Mouse (Mus musculus) CH12.LX (cell line): ENCODE data around the gene Pfdn6. TPM values are rescaled to one million over a fixed set of nuclear protein-coding genes. Genes with fewer than 3 reads are reported as not detected.

ENCODE experiments used
- DNase-seq: peaks from one replicate; pipeline ENCODE4 v3.0.0-alpha.2; 2013; ENCODE audit errors: extremely low read depth
- H3K27ac ChIP-seq: 2 replicates; pipeline ENCODE4 v1.5.1; 2012; ENCODE audit warnings: low read depth, mild to moderate bottlenecking, control low read depth, moderate library complexity; ENCODE audit not compliant: insufficient read depth
- H3K27me3 ChIP-seq: replicated peaks from 2 replicates; pipeline ENCODE3; 2012; ENCODE audit warnings: inconsistent platforms
- H3K36me3 ChIP-seq, 2 experiments: replicated peaks in 1 of 2; 2 replicates each; pipeline versions ENCODE3 to v1.6.1; 2012; ENCODE audit warnings: inconsistent platforms in 1 of 2, low read length in 1 of 2, mild to moderate bottlenecking in 1 of 2, mixed read lengths in 1 of 2, moderate library complexity in 1 of 2; ENCODE audit not compliant: control insufficient read depth in 1 of 2, insufficient read depth in 1 of 2
- H3K4me1 ChIP-seq, 2 experiments: 2 replicates each; pipeline ENCODE4 v1.6.1; 2012; ENCODE audit warnings: inconsistent platforms in 1 of 2, moderate library complexity in 1 of 2; ENCODE audit not compliant: insufficient read depth in 2 of 2, control insufficient read depth in 1 of 2
- H3K4me2 ChIP-seq: 2 replicates; pipeline ENCODE4 v1.6.1; 2012; ENCODE audit warnings: low read depth, mild to moderate bottlenecking, control low read depth; ENCODE audit not compliant: poor library complexity, insufficient read depth, severe bottlenecking
- H3K4me3 ChIP-seq, 3 experiments: fragments of 150-350 bp in 1 of 3; sonication (generic) in 1 of 3; replicated peaks in 1 of 3; 2 replicates each; pipeline versions ENCODE3 to v1.5.1; 2011 to 2012; ENCODE audit warnings: low read depth in 2 of 3, low read length in 2 of 3, mild to moderate bottlenecking in 2 of 3, moderate library complexity in 2 of 3, control low read depth in 1 of 3, improper control_type of control experiment in 1 of 3, inconsistent platforms in 1 of 3, mixed read lengths in 1 of 3; ENCODE audit not compliant: poor library complexity in 1 of 3
- H3K79me2 ChIP-seq: replicated peaks from 2 replicates; pipeline ENCODE4 v1.6.1; 2012; ENCODE audit warnings: mild to moderate bottlenecking, moderate library complexity; ENCODE audit not compliant: control insufficient read depth, poor library complexity, insufficient read depth, severe bottlenecking; ENCODE audit errors: extremely low read depth
- H3K9ac ChIP-seq: 2 replicates; pipeline ENCODE4 v1.6.1; 2012; ENCODE audit warnings: low read depth, mild to moderate bottlenecking, control low read depth, moderate library complexity; ENCODE audit not compliant: insufficient read depth
- H3K9me3 ChIP-seq: replicated peaks from 2 replicates; pipeline ENCODE3; 2012; ENCODE audit warnings: low read length, inconsistent platforms, mixed read lengths
- BHLHE40 ChIP-seq: IDR thresholded peaks from 2 replicates; pipeline ENCODE4 v1.6.1; 2011; ENCODE audit warnings: mild to moderate bottlenecking, low read depth, low read length, improper control_type of control experiment
- CHD1 ChIP-seq: IDR thresholded peaks from 2 replicates; pipeline ENCODE4 v1.6.1; 2012; ENCODE audit warnings: low read depth, low read length, improper control_type of control experiment, inconsistent platforms
- CHD2 ChIP-seq: IDR thresholded peaks from 2 replicates; pipeline ENCODE4 v1.6.1; 2011; ENCODE audit warnings: low read length, improper control_type of control experiment
- CTCF ChIP-seq, 2 experiments: IDR thresholded peaks in 1 of 2; conservative IDR thresholded peaks in 1 of 2; 2 replicates each; pipeline ENCODE4 v1.5.1; 2011 to 2012; ENCODE audit warnings: low read depth in 2 of 2, low read length in 2 of 2, improper control_type of control experiment in 1 of 2, inconsistent platforms in 1 of 2, mild to moderate bottlenecking in 1 of 2, moderate library complexity in 1 of 2
- E2F4 ChIP-seq: IDR thresholded peaks from 2 replicates; pipeline ENCODE4 v1.6.1; 2011; ENCODE audit warnings: low read depth, low read length, improper control_type of control experiment; ENCODE audit not compliant: insufficient replicate concordance
- EP300 ChIP-seq: IDR thresholded peaks from 2 replicates; pipeline ENCODE4 v1.6.1; 2011; ENCODE audit warnings: low read length, improper control_type of control experiment
- ETS1 ChIP-seq: conservative IDR thresholded peaks from 2 replicates; pipeline ENCODE4 v1.6.1; 2012; ENCODE audit warnings: low read depth, mild to moderate bottlenecking, inconsistent platforms, low read length, improper control_type of control experiment, moderate library complexity
- GABPA ChIP-seq: IDR thresholded peaks from 2 replicates; pipeline ENCODE4 v1.6.1; 2012; ENCODE audit warnings: low read depth, low read length, improper control_type of control experiment, inconsistent platforms; ENCODE audit not compliant: insufficient replicate concordance
- JUN ChIP-seq: IDR thresholded peaks from 2 replicates; pipeline ENCODE4 v1.6.1; 2011; ENCODE audit warnings: low read depth, mild to moderate bottlenecking, low read length, improper control_type of control experiment, moderate library complexity; ENCODE audit not compliant: insufficient read depth
- JUND ChIP-seq: conservative IDR thresholded peaks from 2 replicates; pipeline ENCODE4 v1.6.1; 2011; ENCODE audit warnings: low read depth, low read length, improper control_type of control experiment
- KAT2A ChIP-seq: IDR thresholded peaks from 2 replicates; pipeline ENCODE4 v1.6.1; 2012; ENCODE audit warnings: low read length, improper control_type of control experiment, inconsistent platforms; ENCODE audit not compliant: insufficient replicate concordance
- MAFK ChIP-seq: IDR thresholded peaks from 2 replicates; pipeline ENCODE4 v1.6.1; 2011; ENCODE audit warnings: low read length, improper control_type of control experiment; ENCODE audit not compliant: insufficient replicate concordance
- MAX ChIP-seq: IDR thresholded peaks from 2 replicates; pipeline ENCODE4 v1.6.1; 2011; ENCODE audit warnings: low read length, improper control_type of control experiment
- MAZ ChIP-seq: IDR thresholded peaks from 2 replicates; pipeline ENCODE4 v1.6.1; 2012; ENCODE audit warnings: low read depth, mild to moderate bottlenecking, inconsistent platforms, low read length, improper control_type of control experiment, moderate library complexity
- MXI1 ChIP-seq: IDR thresholded peaks from 2 replicates; pipeline ENCODE4 v1.6.1; 2011; ENCODE audit warnings: mild to moderate bottlenecking, low read depth, low read length, improper control_type of control experiment
- MYC ChIP-seq: IDR thresholded peaks from 2 replicates; pipeline ENCODE4 v1.6.1; 2011; ENCODE audit warnings: low read depth, mild to moderate bottlenecking, improper control_type of control experiment, low read length
- NRF1 ChIP-seq: IDR thresholded peaks from 2 replicates; pipeline ENCODE4 v1.6.1; 2014; ENCODE audit warnings: low read depth, mild to moderate bottlenecking, inconsistent platforms, low read length, improper control_type of control experiment, moderate library complexity
- POLR2A ChIP-seq: IDR thresholded peaks from 2 replicates; pipeline ENCODE4 v1.6.1; 2011; ENCODE audit warnings: low read depth, mild to moderate bottlenecking, improper control_type of control experiment, low read length
- POLR2AphosphoS2 ChIP-seq: IDR thresholded peaks from 2 replicates; pipeline ENCODE4 v1.6.1; 2011; ENCODE audit warnings: low read depth, low read length, improper control_type of control experiment
- RAD21 ChIP-seq: IDR thresholded peaks from 2 replicates; pipeline ENCODE4 v1.6.1; 2011; ENCODE audit warnings: low read depth, mild to moderate bottlenecking, low read length, improper control_type of control experiment, moderate library complexity
- RCOR1 ChIP-seq: conservative IDR thresholded peaks from 2 replicates; pipeline ENCODE4 v1.6.1; 2012; ENCODE audit warnings: low read depth, mild to moderate bottlenecking, inconsistent platforms, low read length, improper control_type of control experiment
- SIN3A ChIP-seq: IDR thresholded peaks from 2 replicates; pipeline ENCODE4 v1.6.1; 2012; ENCODE audit warnings: low read length, improper control_type of control experiment, inconsistent platforms
- SMC3 ChIP-seq: IDR thresholded peaks from 2 replicates; pipeline ENCODE4 v1.6.1; 2011; ENCODE audit warnings: low read depth, low read length, improper control_type of control experiment
- TCF12 ChIP-seq: IDR thresholded peaks from 2 replicates; pipeline ENCODE4 v1.6.1; 2014; ENCODE audit warnings: low read depth, mild to moderate bottlenecking, inconsistent platforms, low read length, improper control_type of control experiment
- UBTF ChIP-seq: IDR thresholded peaks from 2 replicates; pipeline ENCODE4 v1.6.1; 2012; ENCODE audit warnings: low read depth, mild to moderate bottlenecking, inconsistent platforms, low read length, improper control_type of control experiment, moderate library complexity
- USF1 ChIP-seq: IDR thresholded peaks from 2 replicates; pipeline ENCODE4 v1.6.1; 2014; ENCODE audit warnings: low read depth, mild to moderate bottlenecking, inconsistent platforms, low read length, improper control_type of control experiment
- USF2 ChIP-seq: conservative IDR thresholded peaks from 2 replicates; pipeline ENCODE4 v1.6.1; 2011; ENCODE audit warnings: low read depth, low read length, improper control_type of control experiment
- ZC3H11A ChIP-seq: IDR thresholded peaks from 2 replicates; pipeline ENCODE4 v1.6.1; 2012; ENCODE audit warnings: low read depth, mild to moderate bottlenecking, inconsistent platforms, low read length, improper control_type of control experiment
- ZMIZ1 ChIP-seq: IDR thresholded peaks from 2 replicates; pipeline ENCODE4 v1.6.1; 2012; ENCODE audit warnings: low read depth, mild to moderate bottlenecking, inconsistent platforms, low read length, improper control_type of control experiment
- ZNF384 ChIP-seq: IDR thresholded peaks from 2 replicates; pipeline ENCODE4 v1.6.1; 2012; ENCODE audit warnings: low read depth, low read length, improper control_type of control experiment, inconsistent platforms
- dilution Hi-C: fragments of 300-500 bp; cut with MboI; formaldehyde crosslinking; loops from 2 replicates; pipeline ENCODE4 v1.14.3; 2020; ENCODE audit warnings: low sequenced_read_pairs; ENCODE audit not compliant: extremely low pct_unique_long_range_greater_than_20kb, extremely low pct_ligation_motif_present
- in situ Hi-C: fragments of 300-500 bp; cut with MboI; formaldehyde crosslinking; loops from 3 replicates; pipeline ENCODE4 v1.14.3; 2019; ENCODE audit warnings: low sequenced_read_pairs, low pct_ligation_motif_present, low pct_unique_long_range_greater_than_20kb, mixed read lengths
- polyA plus RNA-seq: library from polyadenylated mRNA; unstranded; fragments of >175 nt; gene quantifications from 2 replicates; pipeline ENCODE4 v1.2.1, GENCODE M21; 2012; ENCODE audit warnings: low read depth; ENCODE audit not compliant: insufficient read length
- total RNA-seq, 2 experiments: library from RNA; depleted of rRNA; stranded (reverse); fragments of 300-350 nt in 1 of 2; fragments of >200 nt in 1 of 2; gene quantifications; 2 replicates each; pipeline ENCODE4 v1.2.3; 2012 to 2014

The Pfdn6 gene
- total and polyA plus RNA-seq, 3 experiments = 92.3 to 140 (median 109) TPM

DNA sequence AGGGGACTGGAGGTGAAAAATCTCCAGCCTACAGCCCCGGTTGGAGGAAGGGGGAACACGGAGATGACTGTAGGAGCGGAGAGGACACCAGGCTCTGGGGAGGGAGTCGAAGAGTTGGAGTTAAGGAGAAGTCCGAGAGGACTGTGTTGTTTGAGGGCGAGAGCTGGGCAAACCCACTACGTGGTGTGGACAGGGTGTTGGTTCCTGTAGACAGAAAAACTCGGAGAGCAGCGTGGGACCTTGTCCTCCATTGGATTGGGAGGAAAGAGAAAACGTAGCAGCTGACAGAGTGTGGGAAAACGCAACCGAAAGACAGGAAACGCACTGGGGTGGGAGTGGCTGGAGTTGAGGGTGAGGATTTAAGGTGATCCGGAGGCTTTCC lies 30.3 kb downstream of the Pfdn6 start:
- peaks cover under 1 to 30% of the 10 kb centered on the region in 2 experiments; a peak in 3 of 4 replicates for H3K4me1 ChIP-seq
- TF ChIP-seq SIN3A = peak; percentile 17; the same call in 1 of the 2 replicates
- TF ChIP-seq USF1 = no peak
- in situ Hi-C loops (no loop called here), dilution Hi-C loops (no loop called here)
- H3K79me2 ChIP-seq = peaks cover 12% of the 10 kb centered on the region; the same call in 1 of the 2 replicates
- H3K9ac ChIP-seq = peak overlapping the region; percentile 80
- H3K4me2 ChIP-seq = peak overlapping the region; percentile 83
- H3K27me3 ChIP-seq = no peaks in the 10 kb centered on the region
- H3K4me3 ChIP-seq = peak overlapping the region; percentile 72 to 90 (median 89)
- peak overlapping the region; percentile 87 for H3K27ac ChIP-seq
- H3K36me3 ChIP-seq = peaks cover 36 to 38% of the 10 kb centered on the region in 2 experiments
- DNase-seq = peak; percentile 48
- no peaks in the 10 kb centered on the region for H3K9me3 ChIP-seq

DNA sequence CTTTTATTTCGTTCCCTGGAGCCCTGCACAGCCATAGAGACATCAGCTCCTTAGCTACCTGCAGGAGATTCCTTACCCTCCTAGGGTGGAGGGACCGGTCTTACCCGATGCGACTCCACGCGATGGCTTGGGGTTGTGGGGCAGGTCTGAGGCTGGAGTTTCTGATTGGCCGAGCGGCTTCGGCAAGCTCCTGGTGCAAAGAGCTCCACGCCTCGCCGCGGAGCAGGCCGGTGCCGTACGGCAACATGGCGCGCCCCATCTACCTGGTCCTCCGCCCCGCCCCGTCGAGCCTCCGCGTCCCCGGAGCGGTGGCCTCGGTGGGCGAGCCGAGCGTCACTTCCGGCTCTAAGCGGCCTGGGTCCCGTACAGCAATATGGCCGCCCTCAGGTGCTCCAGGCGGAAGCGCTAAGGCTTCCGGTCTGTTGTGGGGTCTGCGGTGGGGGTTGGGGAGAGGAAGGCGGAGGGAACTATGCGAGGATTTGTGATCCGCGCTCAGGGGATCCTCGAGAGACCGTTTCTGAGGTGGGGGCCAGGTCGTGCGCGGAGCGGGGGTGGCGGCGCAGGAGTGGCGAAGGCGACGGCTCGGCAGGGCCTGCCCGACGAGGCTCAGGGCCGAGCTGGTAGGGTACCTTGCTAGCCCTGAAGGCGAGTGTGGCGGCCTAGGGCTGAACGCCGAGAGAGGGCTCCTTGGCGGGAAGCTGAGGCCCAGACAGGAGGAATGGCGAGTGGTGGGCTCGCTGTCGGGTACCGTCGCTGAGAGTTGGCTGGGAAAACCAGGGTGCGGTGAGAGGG lies 30.9 kb downstream of the Pfdn6 start, which contains the start of gene Daxx:
TSS of gene Daxx (plus strand) at position 338 of the 792 bp plus-strand sequence.
- Histone ChIP-seq H3K36me3 (peaks cover 30 to 32% of the 10 kb centered on the region in 2 experiments), H3K27me3 (no peaks in the 10 kb centered on the region), H3K79me2 (peaks cover 12% of the 10 kb centered on the region; the same call in 1 of the 2 replicates), H3K4me1 (peaks cover 0 to 25% of the 10 kb centered on the region in 2 experiments; a peak in 2 of 4 replicates), H3K9ac (peak within 1 kb of the TSS; percentile 80), H3K4me3 (peak within 1 kb of the TSS; percentile 72 to 90 (median 89)), H3K9me3 (no peaks in the 10 kb centered on the region), H3K27ac (peak within 1 kb of the TSS; percentile 87), H3K4me2 (peak within 1 kb of the TSS; percentile 83)
- in situ Hi-C loops (no loop called here), dilution Hi-C loops (no loop called here)
- peak; percentile 96 for DNase-seq
- TF ChIP-seq NRF1 = peak; percentile 84
- TF ChIP-seq JUN = no peak
- no peak for TF ChIP-seq EP300
- no peak for TF ChIP-seq USF2
- TF ChIP-seq UBTF = 0 out of 2 replicates have a peak, but pooled peaks have one; percentile 68
- TF ChIP-seq RAD21 = no peak
- peak; percentile 58 for TF ChIP-seq MXI1
- no peak for TF ChIP-seq USF1
- TF ChIP-seq KAT2A = peak; percentile 86; the same call in 1 of the 2 replicates
- TF ChIP-seq GABPA = peak; percentile 15; the same call in 1 of the 2 replicates
- TF ChIP-seq MAX = peak; percentile 76; the same call in 1 of the 2 replicates
- peak; percentile 88 for TF ChIP-seq POLR2A
- peak; percentile 65; the same call in 1 of the 2 replicates for TF ChIP-seq ZMIZ1
- 0 out of 2 replicates have a peak, but pooled peaks have one; percentile 3 for TF ChIP-seq BHLHE40
- no peak for TF ChIP-seq E2F4
- no peak for TF ChIP-seq MAFK
- no peak for TF ChIP-seq CHD1
- TF ChIP-seq CHD2 = peak; percentile 89
- peak; percentile 53; the same call in 1 of the 2 replicates for TF ChIP-seq TCF12
- no peak for TF ChIP-seq SMC3
- TF ChIP-seq JUND = no peak
- TF ChIP-seq ETS1 = no peak; the same call in 1 of the 2 replicates
- peak; percentile 70; the same call in 1 of the 2 replicates for TF ChIP-seq MAZ
- TF ChIP-seq SIN3A = peak; percentile 51
- no peak for TF ChIP-seq ZNF384
- TF ChIP-seq MYC = peak; percentile 57
- 0 out of 2 replicates have a peak, but pooled peaks have one; percentile 59 for TF ChIP-seq POLR2AphosphoS2
- TF ChIP-seq RCOR1 = peak; percentile 80
- no peak for TF ChIP-seq CTCF (conservative IDR thresholded peaks at IDR 0.05 in 1 of 2, IDR thresholded peaks at IDR 0.05 in 1 of 2; ENCODE audit: low read depth in 2 of 2, low read length in 2 of 2)
- no peak for TF ChIP-seq ZC3H11A
